Mouse (Mus musculus): ENCODE results near the gene Dnase2b.

The Dnase2b gene

GRCm38 (mm10) chr3:146570148-146570782 lies 45.1 kb downstream of the Dnase2b start, which contains the start of gene Uox:
Gene Uox, plus strand, starts transcription at chr3:146570426.
- no peak for DNase-seq (ENCODE audit: low read depth, low spot score)

DNA sequence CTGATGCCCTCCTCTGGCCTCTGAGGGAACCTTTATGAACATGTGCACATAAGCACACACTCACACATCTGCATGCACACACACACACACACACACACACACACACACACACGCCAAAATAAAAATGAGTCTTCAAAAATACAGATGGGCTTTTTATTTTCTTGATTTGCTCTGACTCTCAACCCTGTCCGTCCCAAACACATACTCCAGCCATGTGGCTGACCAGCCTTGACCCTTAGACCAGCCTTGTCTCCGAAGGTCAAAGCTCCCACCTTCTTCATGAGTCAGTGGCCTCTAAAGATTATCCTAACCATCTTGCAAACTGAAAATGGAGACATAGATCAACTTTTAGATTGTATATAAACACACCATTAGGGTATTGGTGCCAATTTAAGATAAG lies 45.8 kb downstream of the Dnase2b start:
- DNase-seq (ENCODE audit: low read depth, low spot score), result no peak

DNA sequence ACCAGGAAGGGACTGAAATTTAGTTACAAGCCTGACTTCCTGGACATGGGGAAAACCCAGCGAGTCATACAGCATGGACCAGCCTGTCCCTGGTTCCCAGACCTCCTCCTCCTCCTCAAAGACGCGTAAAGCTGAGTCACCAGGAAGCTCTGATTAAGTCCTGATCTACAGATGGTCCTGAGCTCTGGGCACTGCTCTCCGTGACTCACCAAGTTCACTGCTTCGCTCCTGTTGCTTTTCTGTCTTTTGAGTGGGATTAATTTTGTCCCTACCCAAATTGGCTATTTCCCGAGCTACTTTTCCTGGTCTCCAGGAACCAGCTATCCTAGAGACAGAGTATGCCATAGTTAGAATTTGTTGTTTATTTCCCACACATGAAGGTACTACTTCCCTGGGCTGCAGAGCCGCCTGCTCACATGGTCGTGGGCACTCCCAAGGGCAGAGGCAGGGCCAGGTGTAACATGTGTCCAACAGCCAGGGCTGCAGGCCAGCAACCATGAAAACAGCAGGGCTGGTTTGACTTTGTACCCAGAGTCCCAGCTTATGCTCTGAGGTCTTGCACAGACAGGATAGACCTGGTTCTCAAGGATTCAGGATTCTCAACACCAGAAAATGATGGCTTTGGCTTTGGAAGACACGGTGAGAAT lies 47.4 kb downstream of the Dnase2b start:
- DNase-seq (ENCODE audit: low read depth, low spot score), result no peak

GRCm38 (mm10) chr3:146567366-146567765 lies 48.0 kb downstream of the Dnase2b start:
- DNase-seq (ENCODE audit: low read depth, low spot score), result no peak

GRCm38 (mm10) chr3:146565065-146565411 lies 50.4 kb downstream of the Dnase2b start:
- no peak for DNase-seq (ENCODE audit: low read depth, low spot score)

DNA sequence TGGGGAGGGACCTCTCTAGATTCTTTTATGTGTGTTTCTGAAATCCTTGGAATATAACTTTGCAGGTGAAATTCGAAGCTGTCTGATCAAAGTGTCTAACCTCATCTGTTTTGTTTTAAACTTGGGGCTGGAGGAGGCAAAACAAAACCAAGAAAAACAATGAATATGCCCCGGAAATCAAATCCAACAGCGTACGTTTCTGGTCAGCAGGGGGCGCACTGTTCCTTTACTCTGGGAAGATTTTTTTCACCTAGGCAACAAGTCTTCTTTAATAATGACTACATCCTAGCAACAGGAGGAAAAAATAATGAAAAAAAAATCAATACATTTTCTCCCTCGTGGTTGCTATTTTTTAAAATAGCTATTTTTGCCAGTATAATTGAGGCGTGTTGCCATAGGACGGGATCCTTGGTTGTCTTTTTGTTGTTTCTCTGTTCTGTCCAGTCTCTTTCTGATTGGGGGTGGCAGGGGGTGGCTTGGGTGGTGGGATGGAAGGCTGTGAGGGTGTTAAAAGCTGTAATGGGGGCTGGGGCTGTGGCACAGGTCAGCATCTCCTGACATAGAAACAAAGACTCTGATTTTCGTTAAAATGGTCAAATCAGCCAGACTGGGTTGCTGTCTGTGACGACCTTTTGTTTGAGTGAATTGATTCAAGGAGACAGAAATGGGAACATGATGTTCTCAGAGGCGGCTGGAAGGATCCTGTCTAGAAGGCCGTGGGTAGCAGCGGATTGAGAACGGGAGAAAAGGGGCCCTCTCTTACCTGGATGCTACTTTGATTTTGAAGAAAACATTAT lies 50.9 kb downstream of the Dnase2b start:
- peak; percentile 27 for DNase-seq (ENCODE audit: low read depth, low spot score)

GRCm38 (mm10) chr3:146562936-146563335 lies 52.5 kb downstream of the Dnase2b start:
- DNase-seq (ENCODE audit: low read depth, low spot score), result no peak

- no peak for DNase-seq (ENCODE audit: low read depth, low spot score)
Measured at GRCm38 (mm10) chr3:146557507-146557906, 57.9 kb downstream of the Dnase2b start.

DNA sequence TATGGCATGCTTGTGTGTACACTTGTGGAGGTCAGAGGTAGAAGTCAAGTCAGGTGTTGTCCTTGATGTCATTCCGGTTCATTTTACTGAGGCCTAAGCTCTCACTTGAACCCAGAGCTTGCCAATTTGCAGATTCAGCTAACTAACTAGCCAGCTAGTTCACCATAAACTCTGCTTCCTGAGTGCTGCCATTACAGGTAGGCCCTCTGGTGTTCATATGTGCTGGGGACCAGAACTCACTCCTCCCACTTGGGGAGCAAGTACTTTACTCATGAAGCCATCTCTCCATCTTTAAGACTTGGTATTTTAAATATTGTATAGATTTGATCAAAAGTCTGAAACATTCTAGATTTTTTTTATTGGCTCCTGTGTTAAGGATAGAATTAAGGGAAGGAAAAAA lies 58.8 kb downstream of the Dnase2b start:
- DNase-seq (ENCODE audit: low read depth, low spot score), result no peak

- no peak for DNase-seq (ENCODE audit: low read depth, low spot score)
Measured at GRCm38 (mm10) chr3:146554816-146555215, 60.6 kb downstream of the Dnase2b start.

DNA sequence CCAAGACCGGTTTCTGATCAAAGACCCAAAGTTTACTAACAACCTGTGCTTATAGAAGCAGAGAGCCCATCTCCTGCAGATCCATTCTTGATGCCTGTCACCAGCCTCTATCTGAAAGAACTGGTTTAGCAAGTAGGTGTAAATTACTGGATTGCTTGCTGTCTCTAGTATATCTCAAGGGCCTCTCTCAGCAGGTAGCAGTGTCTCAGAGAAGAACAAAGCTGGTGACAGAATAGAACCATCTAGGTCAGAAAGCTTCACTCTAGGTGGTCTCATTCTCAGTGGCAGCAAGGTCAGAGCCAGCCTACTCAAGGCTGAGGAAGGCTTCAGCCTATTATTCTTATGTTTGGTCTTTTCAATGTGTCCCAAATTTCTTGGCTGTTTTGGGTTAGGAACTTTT lies 71.8 kb downstream of the Dnase2b start:
- DNase-seq (ENCODE audit: low read depth, low spot score), result no peak

DNA sequence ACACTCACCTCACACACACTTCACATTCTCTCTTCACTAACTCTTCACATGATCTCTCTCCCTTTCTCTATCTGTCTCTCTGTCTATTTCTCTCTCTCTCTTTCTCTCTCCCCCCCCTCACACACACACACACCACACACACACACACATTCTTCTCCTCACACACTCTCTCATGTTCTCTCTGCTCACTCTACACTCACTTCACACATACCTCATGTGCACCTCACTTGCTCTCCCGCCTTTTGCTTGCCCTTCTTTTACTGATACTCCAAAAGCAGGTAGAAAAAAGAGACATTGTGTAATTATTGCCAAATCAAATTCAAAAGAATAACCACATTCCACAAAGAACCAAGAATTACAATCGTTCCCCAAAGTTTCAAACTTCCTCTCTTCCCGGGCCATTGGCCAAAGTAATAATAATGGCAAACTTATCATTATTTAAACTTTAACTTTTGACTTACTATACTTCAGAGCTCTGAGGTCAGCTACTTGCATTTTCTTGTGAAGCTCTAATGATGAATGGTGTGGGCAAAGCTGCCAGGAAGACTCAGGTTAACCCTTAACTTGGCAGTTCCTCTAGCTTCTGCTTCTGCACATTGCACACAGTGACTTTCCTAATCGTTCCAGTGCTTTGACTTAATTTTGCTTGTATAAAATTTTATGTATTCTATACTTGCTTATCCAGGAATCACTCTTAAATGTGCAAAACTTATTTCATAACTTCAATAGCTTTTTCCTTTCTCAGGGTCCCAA lies 74.7 kb downstream of the Dnase2b start:
- no peak for DNase-seq (ENCODE audit: low read depth, low spot score)

DNA sequence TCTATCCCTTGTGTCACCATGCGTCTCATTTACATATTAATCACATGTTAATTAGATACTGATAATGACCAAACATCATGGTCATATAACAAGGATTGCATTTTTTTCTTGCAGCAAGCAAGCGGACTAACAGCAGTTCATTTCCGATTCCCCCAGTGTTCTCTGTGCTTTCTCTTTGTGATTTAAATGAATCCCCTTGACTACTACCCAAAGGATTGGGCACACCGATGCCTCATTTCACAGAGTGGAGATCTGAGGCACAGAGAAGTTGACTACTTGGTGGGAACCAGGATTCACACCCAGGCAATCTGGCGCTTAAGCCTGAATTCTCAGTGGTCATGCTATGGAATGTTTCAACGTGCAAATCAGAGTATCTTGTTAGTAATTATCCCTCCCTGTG lies 80.4 kb downstream of the Dnase2b start:
- no peak for DNase-seq (ENCODE audit: low read depth, low spot score)
